Mouse (Mus musculus) bone marrow macrophage, adult 2 months (primary cell): Measurements from ENCODE around the gene Pikfyve.

Experiments used
- CTCF ChIP-seq: IDR thresholded peaks from 2 replicates; pipeline ENCODE4 v1.5.1; 2012; ENCODE audit warnings: low read depth, mild to moderate bottlenecking, low read length, moderate library complexity
- POLR2A ChIP-seq: IDR thresholded peaks from 2 replicates; pipeline ENCODE4 v1.6.1; 2012; ENCODE audit warnings: mild to moderate bottlenecking, low read depth, low read length, borderline replicate concordance

- TF ChIP-seq CTCF (no peak), POLR2A (no peak)
These were observed 44.1 kb downstream of the Pikfyve start for GRCm38 (mm10) chr1:65230566-65230965.
